In the genomic region with DNA sequence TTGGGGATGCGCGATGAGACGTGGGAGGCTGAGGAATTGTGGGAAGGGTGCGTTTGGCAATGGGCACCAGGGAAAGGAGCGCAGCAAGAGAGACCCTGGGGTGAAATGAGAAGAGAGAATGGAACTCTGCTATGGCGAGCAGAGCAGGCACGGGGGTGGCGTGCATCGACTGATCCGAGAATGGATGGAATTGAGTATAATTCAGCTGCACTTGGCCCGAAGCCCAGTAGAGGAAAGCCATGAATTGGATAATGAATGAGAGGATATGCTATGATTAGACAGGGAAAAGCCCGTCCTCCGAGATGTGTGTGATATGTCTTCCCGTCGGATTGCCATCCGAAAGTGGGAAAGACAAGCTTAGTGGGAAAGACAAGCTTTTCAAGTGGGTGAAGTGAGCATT, we compare ENCODE assay signal across 12 mouse cellular contexts. TPM values are rescaled to one million over a fixed set of nuclear protein-coding genes. Genes with fewer than 3 reads are reported as not detected.
DNase-seq lines count a peak whose midpoint lies in the region; ATAC-seq lines count a peak whose summit lies in the region.
"Had no signal": no experiment of that assay in that cellular context is flagged by ENCODE, and none has a peak within 500 bp of the region (broad histone marks: within the 10 kb centered on the region; RNA-seq: fewer than 3 reads in every experiment).

No protein-coding gene starts in this region.

- no peak overlapping the region for H3K4me2 ChIP-seq in kidney, embryonic 15.5 days
- H3K4me2 ChIP-seq: limb, embryonic 15.5 days; neural tube, embryonic 12.5 days had no signal

- ATAC-seq in kidney, embryonic 15.5 days (replicated peaks; ENCODE audit: low FRiP score): no peak
- ATAC-seq: Patski had no signal

- no peak overlapping the region for H3K9ac ChIP-seq in kidney, embryonic 15.5 days
- H3K9ac ChIP-seq: limb, embryonic 15.5 days; neural tube, embryonic 12.5 days had no signal

- peak; percentile 14 for DNase-seq in adrenal gland, postnatal 14 days
- no peak for DNase-seq in adrenal gland, postnatal 25 days
- peak; percentile 43 for DNase-seq in kidney, postnatal 4 days
- DNase-seq in frontal cortex, postnatal 36 days (ENCODE audit: low spot score in 2 of 2): peak; percentile 50 to 68
- DNase-seq in lung, postnatal 4 days: peak; percentile 27 to 36
- no peak for DNase-seq in c-Kit-positive CD71-positive TER-119-positive erythroid progenitor cells, embryonic 14.5 days (ENCODE audit: low spot score)
- no peak for DNase-seq in thymus, postnatal 4 days
- DNase-seq: thymus, adult 2 months had no signal

- no peaks in the 10 kb centered on the region for H3K36me3 ChIP-seq in kidney, embryonic 15.5 days
- H3K36me3 ChIP-seq: limb, embryonic 15.5 days; neural tube, embryonic 12.5 days had no signal

- H3K4me3 ChIP-seq in kidney, embryonic 15.5 days (replicated peaks): no peak overlapping the region
- H3K4me3 ChIP-seq: limb, embryonic 15.5 days; neural tube, embryonic 12.5 days had no signal

- no peak overlapping the region for H3K27ac ChIP-seq in kidney, embryonic 15.5 days
- H3K27ac ChIP-seq: limb, embryonic 15.5 days; neural tube, embryonic 12.5 days had no signal

- no peaks in the 10 kb centered on the region for H3K27me3 ChIP-seq in kidney, embryonic 15.5 days
- H3K27me3 ChIP-seq: limb, embryonic 15.5 days; neural tube, embryonic 12.5 days had no signal

- 73% methylated on average over 16 of the region's 16 CpGs for WGBS in kidney, embryonic 15.5 days

- H3K9me3 ChIP-seq in kidney, embryonic 15.5 days (replicated peaks): no peaks in the 10 kb centered on the region
- H3K9me3 ChIP-seq: limb, embryonic 15.5 days; neural tube, embryonic 12.5 days had no signal

- H3K4me1 ChIP-seq in kidney, embryonic 15.5 days: no peaks in the 10 kb centered on the region

RNA-seq across cellular contexts. Expression of a gene that starts 26.7 kb away (rescaled TPM):
- total RNA-seq in adrenal gland, postnatal 14 days (2021): 2.3 and 2.5 TPM in 2 replicates
- total RNA-seq in adrenal gland, postnatal 25 days (2021): 1.8 and 2.0 TPM in 2 replicates
- polyA plus RNA-seq in kidney, embryonic 15.5 days (2015; fragmentation: Nextera tagmentation; extraction: Ambion mirVana): 3.7 and 4.1 TPM in 2 replicates

Comparison
In these comparisons a context has a peak if more than half of its experiments do, and no peak if none do; other contexts are left out.
1. DNase-seq: peak in adrenal gland, postnatal 14 days (single experiment), kidney, postnatal 4 days (2 of 2), frontal cortex, postnatal 36 days (2 of 2) and lung, postnatal 4 days (2 of 2); none in adrenal gland, postnatal 25 days (single experiment), c-Kit-positive CD71-positive TER-119-positive erythroid progenitor cells, embryonic 14.5 days (single experiment) and thymus, postnatal 4 days (single experiment).